In the genomic region with DNA sequence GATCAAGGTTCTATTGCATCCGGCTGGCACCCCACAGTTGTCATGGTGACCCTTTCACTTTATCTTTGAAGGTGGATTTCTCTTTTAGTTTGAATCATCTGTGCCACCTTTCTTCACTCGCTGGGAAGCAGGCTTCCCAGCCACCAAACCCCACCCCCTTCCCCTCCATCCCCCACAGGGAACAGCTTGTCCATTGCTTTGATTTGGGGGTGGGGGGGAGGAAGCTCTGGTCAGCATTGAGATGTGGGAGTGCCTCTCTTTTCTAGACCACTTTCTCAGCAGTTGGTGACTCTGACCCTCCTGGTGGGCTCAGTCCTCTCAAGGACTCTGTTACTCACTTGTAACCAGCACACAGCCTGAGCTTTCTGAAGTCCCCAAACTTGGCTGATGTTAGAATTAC, we compare ENCODE assay signal across 9 mouse cellular contexts.
DNase-seq lines count a peak whose midpoint lies in the region; ATAC-seq and TF ChIP-seq lines count a peak whose summit lies in the region.
"Had no signal": no experiment of that assay in that cellular context is flagged by ENCODE, and none has a peak within 500 bp of the region (broad histone marks: within the 10 kb centered on the region; RNA-seq: fewer than 3 reads in every experiment).

No protein-coding gene starts in this region.

- H3K9me3 ChIP-seq in kidney, embryonic 15.5 days (replicated peaks) = no peaks in the 10 kb centered on the region
- H3K9me3 ChIP-seq in embryonic facial prominence, embryonic 10.5 days = no peaks in the 10 kb centered on the region
- H3K9me3 ChIP-seq in forebrain, embryonic 15.5 days = no peaks in the 10 kb centered on the region
- no peaks in the 10 kb centered on the region for H3K9me3 ChIP-seq in midbrain, embryonic 14.5 days (ENCODE audit: control insufficient read depth, low read length)
- H3K9me3 ChIP-seq: G1E had no signal

- H3K4me3 ChIP-seq in kidney, embryonic 15.5 days (replicated peaks) = no peak overlapping the region
- H3K4me3 ChIP-seq in embryonic facial prominence, embryonic 10.5 days = no peak overlapping the region
- no peak overlapping the region for H3K4me3 ChIP-seq in forebrain, embryonic 15.5 days
- H3K4me3 ChIP-seq in midbrain, embryonic 14.5 days (replicated peaks; ENCODE audit: low read depth, low read length) = no peak overlapping the region
- H3K4me3 ChIP-seq in thymus, adult 2 months (ENCODE audit: control insufficient read depth, insufficient read depth, low read length) = no peak overlapping the region

- ATAC-seq in kidney, embryonic 15.5 days (replicated peaks; ENCODE audit: low FRiP score) = no peak
- ATAC-seq in forebrain, embryonic 15.5 days (replicated peaks) = no peak
- ATAC-seq in midbrain, embryonic 14.5 days (ENCODE audit: low FRiP score, low TSS enrichment) = no peak
- ATAC-seq in erythroid progenitor cell, adult 5-6 weeks (replicated peaks; ENCODE audit: low FRiP score, poor library complexity, severe bottlenecking) = no peak

- no peak overlapping the region for H3K9ac ChIP-seq in kidney, embryonic 15.5 days
- H3K9ac ChIP-seq in forebrain, embryonic 15.5 days (replicated peaks) = no peak overlapping the region
- no peak overlapping the region for H3K9ac ChIP-seq in midbrain, embryonic 14.5 days (replicated peaks; ENCODE audit: low read length)

- peak overlapping the region; percentile 84 for H3K27ac ChIP-seq in kidney, embryonic 15.5 days
- peak overlapping the region; percentile 68 for H3K27ac ChIP-seq in embryonic facial prominence, embryonic 10.5 days (replicated peaks)
- peak overlapping the region; percentile 92 for H3K27ac ChIP-seq in forebrain, embryonic 15.5 days (replicated peaks)
- H3K27ac ChIP-seq in midbrain, embryonic 14.5 days (replicated peaks; ENCODE audit: low read depth, low read length) = peak overlapping the region; percentile 92
- H3K27ac ChIP-seq in thymus, adult 2 months (ENCODE audit: control insufficient read depth, insufficient read depth, low read length) = no peak overlapping the region

- no peak for DNase-seq in kidney, postnatal 36 days
- DNase-seq in embryonic facial prominence, embryonic 10.5 days (ENCODE audit: low spot score) = no peak
- no peak for DNase-seq in midbrain, embryonic 14.5 days
- no peak for DNase-seq in thymus, adult 2 months
- DNase-seq: gastrocnemius, postnatal 25 days had no signal

- no peak overlapping the region for H3K4me2 ChIP-seq in kidney, embryonic 15.5 days
- H3K4me2 ChIP-seq in forebrain, embryonic 15.5 days (replicated peaks) = no peak overlapping the region
- H3K4me2 ChIP-seq in midbrain, embryonic 14.5 days (ENCODE audit: low read length) = no peak overlapping the region

- peaks cover 81% of the 10 kb centered on the region for H3K4me1 ChIP-seq in kidney, embryonic 15.5 days
- H3K4me1 ChIP-seq in embryonic facial prominence, embryonic 10.5 days = peaks cover 79% of the 10 kb centered on the region
- H3K4me1 ChIP-seq in forebrain, embryonic 15.5 days = peaks cover 67% of the 10 kb centered on the region
- peaks cover 67% of the 10 kb centered on the region for H3K4me1 ChIP-seq in midbrain, embryonic 14.5 days (ENCODE audit: control insufficient read depth, insufficient read depth, low read length)
- H3K4me1 ChIP-seq in thymus, adult 2 months (replicated peaks; ENCODE audit: control insufficient read depth, insufficient read depth, low read length) = peaks cover 9% of the 10 kb centered on the region

- no peak for TF ChIP-seq POLR2A in thymus, adult 2 months (IDR thresholded peaks at IDR 0.05; ENCODE audit: control insufficient read depth, extremely low read depth, insufficient read depth, low read length, poor library complexity)

- TF ChIP-seq CTCF in thymus, adult 2 months (IDR thresholded peaks at IDR 0.05; ENCODE audit: borderline replicate concordance, control insufficient read depth, extremely low read depth, insufficient read depth, low read length, poor library complexity) = no peak

- no peaks in the 10 kb centered on the region for H3K27me3 ChIP-seq in kidney, embryonic 15.5 days
- peaks cover 3% of the 10 kb centered on the region; the same call in 1 of the 2 replicates for H3K27me3 ChIP-seq in embryonic facial prominence, embryonic 10.5 days (replicated peaks; ENCODE audit: low read depth, poor library complexity, severe bottlenecking)
- no peaks in the 10 kb centered on the region for H3K27me3 ChIP-seq in forebrain, embryonic 15.5 days
- no peaks in the 10 kb centered on the region for H3K27me3 ChIP-seq in midbrain, embryonic 14.5 days (ENCODE audit: control insufficient read depth, insufficient read depth, low read length)
- H3K27me3 ChIP-seq in thymus, adult 2 months (ENCODE audit: control insufficient read depth, insufficient read depth, low read length) = no peaks in the 10 kb centered on the region

- peaks cover 46% of the 10 kb centered on the region for H3K36me3 ChIP-seq in kidney, embryonic 15.5 days
- H3K36me3 ChIP-seq in embryonic facial prominence, embryonic 10.5 days (replicated peaks) = peaks cover 7% of the 10 kb centered on the region; the same call in 1 of the 2 replicates
- H3K36me3 ChIP-seq in forebrain, embryonic 15.5 days = no peaks in the 10 kb centered on the region
- H3K36me3 ChIP-seq in midbrain, embryonic 14.5 days (ENCODE audit: control insufficient read depth, insufficient read depth, low read length) = 0 out of 2 replicates have a peak, but pooled peaks cover 7% of the 10 kb centered on the region
- H3K36me3 ChIP-seq in thymus, adult 2 months (ENCODE audit: control insufficient read depth, insufficient read depth, low read length) = no peaks in the 10 kb centered on the region
- H3K36me3 ChIP-seq: G1E had no signal

- 38% methylated on average over 2 of the region's 2 CpGs for WGBS in kidney, embryonic 15.5 days
- 44% methylated on average over 2 of the region's 2 CpGs for WGBS in embryonic facial prominence, embryonic 10.5 days
- WGBS in forebrain, embryonic 15.5 days = 42% methylated on average over 2 of the region's 2 CpGs
- WGBS in midbrain, embryonic 14.5 days = 21% methylated on average over 2 of the region's 2 CpGs
- WGBS in thymus, adult 2 months = 90% methylated on average over 2 of the region's 2 CpGs
